Mouse (Mus musculus) frontal cortex, postnatal 25 days (tissue): Measurements from ENCODE around the gene Flt3.

Experiments
- DNase-seq, 2 experiments: peaks; one replicate each; pipeline ENCODE4 v3.0.0; 2022; ENCODE audit warnings: low spot score in 2 of 2

Flt3 gene

GRCm38 (mm10) chr5:147291764-147292505, 108.4 kb downstream of the Flt3 start:
- no peak for DNase-seq

- DNase-seq: no peak
These were observed 115.9 kb downstream of the Flt3 start for GRCm38 (mm10) chr5:147284365-147284764.
